Mouse (Mus musculus): Measurements from ENCODE around the gene Tenm4. TPM values are rescaled to one million over a fixed set of nuclear protein-coding genes. Genes with fewer than 3 reads are reported as not detected.
"Not testable (repeated sequence)": the region's sequence is repeated elsewhere in the genome, so short reads cannot be mapped to it uniquely, and the experiment has no call there.

Tenm4 gene
- polyA plus RNA-seq, 1 experiment = 1.0 TPM

DNA sequence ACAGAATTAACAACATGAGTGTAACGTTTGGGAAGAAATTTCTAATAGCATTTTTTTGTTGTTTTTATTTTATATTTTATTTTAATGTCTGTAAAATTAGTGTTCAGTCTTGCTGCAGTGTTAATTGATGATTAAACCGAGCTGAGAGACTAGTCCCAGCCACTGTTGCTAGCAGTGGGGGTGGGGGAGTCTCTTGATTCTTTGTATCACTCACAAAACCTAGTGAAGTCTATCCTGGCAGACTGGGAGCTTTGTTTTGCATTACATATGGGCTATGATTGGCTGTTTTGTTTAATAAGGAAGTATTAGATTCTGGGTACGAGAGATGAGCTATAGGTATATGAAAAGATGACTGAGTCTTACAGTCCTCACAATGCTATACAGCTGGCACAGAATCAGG is 428.0 kb downstream of the Tenm4 start:
- 59% methylated on average over 3 of the region's 3 CpGs for WGBS
- DNase-seq (ENCODE audit: low read depth, low spot score) = no peak

DNA sequence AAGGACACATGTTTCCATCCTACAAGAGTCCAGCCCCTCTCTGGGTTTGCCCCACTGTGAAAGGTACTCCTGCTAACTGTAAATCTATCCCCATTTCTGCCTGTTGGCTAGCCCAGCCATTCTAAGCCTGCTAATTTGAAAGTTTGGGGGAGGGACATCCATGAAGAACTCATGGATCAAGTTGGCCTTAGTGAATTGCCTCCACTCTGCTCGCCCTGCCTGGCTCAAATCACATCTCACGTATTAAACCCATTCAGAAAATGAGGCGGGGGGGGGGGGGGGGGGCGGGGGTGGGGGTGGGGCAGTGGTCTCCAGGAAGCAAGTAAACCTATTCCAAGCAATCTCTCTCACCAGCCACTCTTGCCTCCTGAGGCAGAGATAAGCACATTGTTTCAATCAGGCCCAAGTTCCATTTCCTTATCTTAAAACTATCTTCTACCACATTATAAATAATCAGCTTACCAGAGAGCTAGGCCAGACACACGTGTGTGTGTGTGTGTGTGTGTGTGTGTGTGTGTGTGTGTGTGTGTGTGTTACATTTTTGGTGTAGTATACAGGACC is 429.4 kb downstream of the Tenm4 start:
- 36% methylated on average over 4 of the region's 5 CpGs for WGBS

DNA sequence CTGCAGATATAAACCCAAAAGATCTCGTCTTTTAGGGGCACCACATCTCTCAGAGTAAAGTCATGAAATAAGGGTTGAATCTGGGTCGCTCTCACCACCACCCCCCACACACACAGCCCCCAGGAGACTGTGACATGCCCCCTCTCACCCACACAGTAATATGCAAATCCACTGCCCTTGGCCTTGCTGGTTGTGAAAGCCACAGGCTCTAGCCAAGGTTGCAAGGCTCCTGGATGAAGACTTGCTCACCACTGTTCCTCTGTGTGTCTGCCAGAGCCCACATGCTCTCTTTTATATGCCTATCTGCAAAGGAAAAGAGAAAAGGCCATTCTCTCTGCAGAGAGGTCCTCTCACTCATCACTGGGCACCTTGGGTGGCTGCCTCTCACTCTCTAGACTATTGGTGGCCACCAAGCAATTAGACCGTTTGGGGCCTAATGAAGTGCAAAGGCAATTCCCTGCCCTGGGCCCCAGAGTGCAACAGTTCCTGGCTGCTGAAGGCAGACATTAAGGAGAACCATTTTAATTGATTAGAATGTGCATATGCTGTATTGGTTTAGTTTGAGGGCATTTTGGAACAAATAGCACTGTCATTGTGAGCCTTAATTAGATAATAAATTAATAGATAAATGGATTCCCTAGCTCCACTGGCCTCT is 433.2 kb downstream of the Tenm4 start:
- 68% methylated on average over 3 of the region's 3 CpGs for WGBS
- DNase-seq (ENCODE audit: low read depth, low spot score) = no peak

More for the DNA sequence above, 429.4 kb downstream of the Tenm4 start:
- DNase-seq (ENCODE audit: low read depth, low spot score) = no peak

DNA sequence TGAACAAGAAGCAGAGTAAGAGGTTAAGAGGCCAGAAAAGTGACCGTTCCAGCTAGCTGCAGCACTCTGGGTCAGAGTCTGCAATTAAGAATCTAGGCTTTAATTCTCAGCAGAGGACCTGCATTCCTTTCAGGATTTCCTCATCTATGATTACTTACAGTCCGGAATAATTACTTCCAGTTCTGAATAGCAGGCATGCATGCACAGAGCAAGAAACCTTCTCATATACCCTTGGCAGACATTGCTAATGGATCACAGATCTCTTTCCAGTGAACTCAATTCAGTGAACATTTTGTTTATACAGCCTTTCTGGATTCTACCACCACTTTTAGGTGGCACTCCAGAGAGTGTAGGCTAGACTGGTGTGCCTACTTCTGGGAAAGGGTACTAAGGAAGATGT is 434.3 kb downstream of the Tenm4 start:
- WGBS = 63% methylated on average over 2 of the region's 2 CpGs
- DNase-seq (ENCODE audit: low read depth, low spot score) = no peak

DNA sequence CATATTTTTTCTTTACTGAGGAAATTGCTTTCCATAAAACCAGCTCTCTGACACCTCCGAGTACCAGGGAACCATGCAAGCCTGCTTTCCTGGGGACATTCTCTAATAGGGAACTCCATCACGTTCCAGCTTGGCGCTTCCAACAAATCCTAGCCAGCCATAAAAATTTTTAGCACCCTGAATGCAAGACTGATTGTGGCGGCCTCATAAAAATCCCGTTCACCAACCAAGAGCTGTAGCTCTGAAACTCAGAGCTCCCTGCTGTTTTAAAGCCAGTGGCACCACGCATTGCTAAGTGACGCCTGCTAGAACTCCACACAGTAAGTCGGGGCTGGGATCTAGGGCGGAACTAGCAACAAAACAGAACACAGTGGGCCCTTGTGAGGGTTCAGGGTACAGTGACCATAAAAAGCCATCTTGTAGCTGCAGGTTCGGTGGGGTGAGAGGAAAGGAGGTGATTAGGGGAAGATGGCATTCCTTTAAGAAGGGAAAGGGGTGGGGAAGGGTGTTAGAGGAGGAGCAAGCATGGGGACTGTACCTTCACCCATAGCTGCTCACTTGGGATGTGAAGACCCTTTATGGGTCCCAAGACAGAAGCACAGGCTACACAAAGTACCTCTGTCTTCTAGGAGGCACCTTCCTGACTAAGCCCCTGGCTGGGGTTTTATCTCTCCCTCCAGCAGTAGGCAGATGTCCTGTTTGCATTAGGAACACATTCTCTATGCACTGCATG is 439.0 kb downstream of the Tenm4 start:
- WGBS = 15% methylated on average over 10 of the region's 10 CpGs
- DNase-seq (ENCODE audit: low read depth, low spot score) = no peak

DNA sequence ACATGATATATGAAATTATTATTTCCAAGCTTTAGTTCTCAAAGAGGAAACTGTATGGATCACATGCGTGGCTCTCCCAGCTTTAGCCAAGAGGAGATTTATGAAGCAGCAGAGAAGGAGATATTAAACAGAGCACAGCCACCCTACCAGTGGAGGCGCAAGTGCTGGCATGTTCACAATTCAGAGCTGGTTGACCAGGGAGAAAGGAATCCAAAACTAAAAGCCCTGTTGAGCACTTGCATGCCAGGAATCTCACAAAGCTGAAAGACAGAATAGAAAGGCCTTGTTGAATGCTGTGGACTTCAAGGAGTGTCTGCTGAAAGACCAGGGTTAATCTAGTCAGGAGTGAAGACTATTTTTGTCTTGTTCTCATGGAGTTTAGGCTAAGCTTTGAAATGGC is 446.3 kb downstream of the Tenm4 start:
- WGBS = 81% methylated on average over 2 of the region's 2 CpGs
- DNase-seq (ENCODE audit: low read depth, low spot score) = no peak

DNA sequence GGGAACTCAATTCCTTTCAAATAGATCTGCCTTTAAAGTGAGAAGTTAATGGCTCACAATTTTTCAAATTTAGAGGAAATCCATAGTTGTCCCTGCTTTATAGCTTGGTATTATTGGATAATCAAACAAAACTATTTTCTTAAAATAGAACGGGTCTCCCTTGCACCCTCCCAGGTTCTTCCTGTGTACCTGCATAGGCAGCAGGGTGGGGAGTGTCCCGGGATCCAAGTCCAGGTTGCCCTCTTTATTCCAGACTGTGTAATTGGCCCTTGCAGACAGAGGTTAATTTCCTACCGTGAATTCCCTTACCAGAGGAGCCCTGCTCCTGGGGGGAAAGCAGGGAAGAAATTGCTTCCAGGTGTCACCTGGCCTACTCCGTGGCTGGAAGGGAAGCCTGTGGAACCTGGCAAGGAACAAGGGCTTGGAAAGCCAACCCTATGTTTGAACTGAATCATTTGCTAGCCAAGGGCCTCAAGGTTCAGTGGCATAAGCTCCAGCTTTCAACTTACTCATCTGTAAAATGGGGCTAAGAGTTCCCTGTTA is 449.0 kb downstream of the Tenm4 start:
- 33% methylated on average over 4 of the region's 4 CpGs for WGBS
- DNase-seq (ENCODE audit: low read depth, low spot score) = no peak

DNA sequence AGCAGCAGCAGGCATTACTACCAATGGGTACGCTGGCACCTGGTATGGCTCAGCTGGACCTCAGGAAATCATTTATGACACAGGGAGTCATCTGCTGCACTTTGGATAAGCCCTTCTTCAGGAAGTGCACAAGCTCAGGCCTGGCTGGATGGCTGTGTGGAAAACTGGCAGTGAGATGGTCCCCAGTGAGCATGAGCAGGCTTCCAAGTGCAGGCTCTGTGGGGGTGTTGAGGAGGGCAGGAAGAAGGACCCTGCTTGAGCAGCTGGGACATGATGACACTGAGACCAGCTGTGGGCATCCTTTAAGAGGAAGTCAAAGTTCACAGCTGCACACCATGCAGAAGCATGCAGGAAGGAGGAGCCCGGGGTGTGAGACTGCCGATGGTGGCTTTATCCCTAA is 455.3 kb downstream of the Tenm4 start:
- DNase-seq (ENCODE audit: low read depth, low spot score) = no peak
- 84% methylated on average over 3 of the region's 3 CpGs for WGBS

DNA sequence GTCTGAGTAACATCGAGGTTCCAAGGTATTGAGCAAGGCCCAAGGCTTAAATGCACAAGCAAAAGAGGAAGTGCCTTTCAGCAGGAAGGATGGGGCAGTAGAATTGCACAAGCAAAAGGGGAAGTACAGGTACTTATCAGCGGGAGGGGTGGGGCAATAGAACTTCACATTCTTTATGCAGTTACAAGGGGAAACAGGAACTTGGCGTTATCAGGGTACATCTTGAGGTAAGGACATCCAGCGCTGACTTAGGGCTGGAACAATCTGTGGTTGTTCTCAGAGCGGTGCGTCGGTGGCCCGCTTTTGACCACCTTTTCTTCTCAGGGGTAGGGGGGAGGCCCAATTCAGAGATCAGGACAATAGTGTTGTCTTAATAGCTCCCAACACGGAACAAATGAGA is 459.5 kb downstream of the Tenm4 start:
- 86% methylated on average over 9 of the region's 9 CpGs for WGBS
- not testable (repeated sequence) for DNase-seq (ENCODE audit: low read depth, low spot score)

DNA sequence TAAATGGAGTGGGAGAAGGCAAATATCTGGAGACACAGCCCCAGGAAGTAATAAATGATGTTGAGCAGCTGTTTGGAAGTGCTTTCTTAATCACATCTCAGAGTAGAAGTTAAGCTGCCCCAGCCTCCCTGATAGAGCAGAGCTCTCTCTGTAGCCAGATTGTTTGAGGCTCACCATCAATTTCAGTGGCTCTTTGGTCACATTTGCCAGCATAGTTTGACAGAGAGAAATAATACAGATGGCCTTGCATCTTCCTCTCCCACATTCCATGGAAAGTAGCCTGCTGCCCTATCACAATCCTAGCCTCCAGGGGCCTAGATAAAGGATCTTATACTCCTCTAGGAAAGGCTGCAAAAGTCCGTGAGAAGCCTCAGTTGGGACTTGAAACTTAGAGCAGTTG is 462.0 kb downstream of the Tenm4 start:
- DNase-seq (ENCODE audit: low read depth, low spot score) = no peak

DNA sequence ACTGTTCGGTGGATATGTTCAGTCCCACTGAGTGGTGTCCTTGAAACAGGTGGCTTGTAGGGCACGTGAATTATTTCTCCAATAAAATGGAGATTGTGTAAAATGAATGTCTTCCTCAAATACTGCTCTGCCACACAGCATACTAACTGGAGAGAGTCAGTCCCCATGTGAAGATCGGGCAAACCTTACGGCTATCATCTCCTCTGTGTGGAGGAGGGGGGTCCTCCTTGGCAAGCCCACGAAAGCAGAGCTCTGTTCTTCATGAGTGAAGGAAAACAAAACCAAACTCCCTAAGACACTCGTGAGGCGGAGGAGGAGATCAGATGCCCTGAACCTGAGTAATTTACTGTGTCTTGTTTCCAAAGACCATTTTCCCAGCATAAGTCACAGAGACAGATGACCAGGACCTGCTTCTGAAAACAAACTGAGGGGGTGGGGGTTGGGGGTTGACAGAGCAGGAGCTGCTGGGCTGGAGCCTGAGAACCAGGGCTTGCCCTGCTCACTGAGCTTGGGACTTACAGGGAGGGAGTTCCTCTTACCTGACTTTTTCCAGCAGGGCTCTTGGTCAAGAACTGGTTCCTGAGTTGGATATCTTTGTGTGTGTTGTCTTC is 464.9 kb downstream of the Tenm4 start:
- 59% methylated on average over 7 of the region's 7 CpGs for WGBS

More for the DNA sequence above, 462.0 kb downstream of the Tenm4 start:
- 59% methylated on average over 1 of the region's 1 CpGs for WGBS

DNA sequence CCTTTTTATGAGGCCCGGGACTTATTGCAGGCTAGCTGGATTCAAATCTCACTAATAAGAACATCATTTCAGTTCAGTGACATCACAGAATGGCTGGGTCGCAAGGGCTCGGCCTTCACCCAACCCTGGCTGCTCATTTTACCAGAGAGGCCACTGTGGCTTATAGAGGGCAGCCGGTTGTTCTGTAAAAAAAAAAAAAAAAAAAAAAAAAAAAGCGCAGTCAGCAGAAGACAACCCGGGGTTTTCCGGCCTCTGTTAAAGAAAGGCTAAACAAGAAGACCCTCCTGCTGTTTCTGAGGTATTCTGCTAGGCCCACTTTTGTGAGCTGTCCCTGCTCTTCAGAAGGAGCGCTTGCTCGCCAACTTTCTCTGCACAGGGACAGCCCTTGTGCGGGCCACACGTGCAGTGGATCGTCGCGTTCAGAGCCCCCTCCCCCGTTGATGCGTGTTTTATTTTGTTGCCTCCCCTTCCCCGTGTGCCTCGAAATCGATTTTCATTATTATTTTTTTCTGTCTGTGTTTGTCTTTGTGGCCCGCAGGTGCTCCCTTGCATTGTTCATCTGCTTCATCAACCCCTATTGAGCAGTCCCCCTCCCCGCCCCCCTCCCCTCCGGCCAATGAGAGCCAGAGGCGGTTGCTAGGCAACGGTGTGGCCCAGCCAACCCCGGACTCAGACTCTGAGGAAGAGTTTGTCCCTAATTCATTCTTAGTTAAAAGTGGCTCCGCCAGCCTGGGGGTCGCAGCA is 472.6 kb downstream of the Tenm4 start:
- no peak for DNase-seq (ENCODE audit: low read depth, low spot score)
- 8% methylated on average over 27 of the region's 27 CpGs for WGBS

More for the DNA sequence above, 464.9 kb downstream of the Tenm4 start:
- no peak for DNase-seq (ENCODE audit: low read depth, low spot score)

DNA sequence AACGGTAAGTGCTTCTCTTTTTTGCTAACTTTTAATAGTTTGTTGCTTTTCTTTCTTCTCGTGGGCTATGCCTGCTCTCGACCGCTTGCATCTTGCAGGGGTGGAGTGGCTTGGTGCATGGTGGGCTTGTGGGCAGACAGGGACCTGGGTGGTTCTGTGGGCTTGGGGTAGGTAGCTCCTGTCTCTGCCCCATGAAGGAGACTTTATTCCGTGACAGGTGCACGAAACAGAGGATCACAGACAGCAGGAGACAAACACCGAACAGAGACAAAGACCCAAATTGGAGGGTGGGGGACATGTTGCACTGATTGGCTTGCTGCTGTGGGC is 473.1 kb downstream of the Tenm4 start:
- 22% methylated on average over 7 of the region's 7 CpGs for WGBS

DNA sequence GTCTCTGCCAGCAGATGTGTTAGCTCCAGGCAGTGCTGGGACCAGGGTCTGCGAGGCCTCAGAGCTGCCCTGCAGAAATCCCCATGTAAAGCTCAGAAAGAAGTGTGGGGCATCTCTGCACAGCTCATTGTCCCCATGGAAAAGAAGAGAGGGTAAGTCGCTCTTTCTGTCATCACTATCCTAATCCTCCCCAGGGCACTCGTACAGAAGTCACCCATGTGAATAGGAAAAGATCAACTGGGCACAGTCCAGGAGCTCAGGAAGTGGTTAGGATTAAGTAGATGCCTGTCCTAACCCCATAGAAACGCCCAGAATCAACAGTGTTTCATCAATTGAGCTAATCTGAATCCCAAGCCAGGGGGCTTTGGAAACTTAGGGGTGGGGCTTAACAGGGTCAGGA is 476.6 kb downstream of the Tenm4 start:
- DNase-seq (ENCODE audit: low read depth, low spot score) = no peak
- WGBS = 49% methylated on average over 4 of the region's 4 CpGs

More for the DNA sequence above, 473.1 kb downstream of the Tenm4 start:
- no peak for DNase-seq (ENCODE audit: low read depth, low spot score)

DNA sequence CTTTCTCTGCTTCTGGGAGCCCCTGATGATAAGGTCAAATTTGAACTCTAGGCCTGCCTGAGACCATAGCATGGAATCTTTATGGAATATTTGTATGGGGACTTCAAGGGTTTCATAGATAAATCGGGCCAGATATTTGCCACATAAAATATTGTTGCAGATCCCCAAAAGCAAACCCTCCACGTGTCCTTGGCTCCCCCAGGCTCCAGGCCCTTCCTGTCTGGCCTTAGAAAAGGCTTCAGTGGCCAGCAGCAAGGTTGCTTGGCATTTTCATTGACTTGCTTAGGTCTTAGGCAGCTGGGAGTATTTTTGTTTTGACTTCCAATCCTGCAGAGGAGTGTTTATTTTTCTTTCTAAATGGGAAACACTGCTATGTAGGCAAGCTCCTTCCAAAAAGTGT is 477.6 kb downstream of the Tenm4 start:
- WGBS = 59% methylated on average over 2 of the region's 2 CpGs
- no peak for DNase-seq (ENCODE audit: low read depth, low spot score)

DNA sequence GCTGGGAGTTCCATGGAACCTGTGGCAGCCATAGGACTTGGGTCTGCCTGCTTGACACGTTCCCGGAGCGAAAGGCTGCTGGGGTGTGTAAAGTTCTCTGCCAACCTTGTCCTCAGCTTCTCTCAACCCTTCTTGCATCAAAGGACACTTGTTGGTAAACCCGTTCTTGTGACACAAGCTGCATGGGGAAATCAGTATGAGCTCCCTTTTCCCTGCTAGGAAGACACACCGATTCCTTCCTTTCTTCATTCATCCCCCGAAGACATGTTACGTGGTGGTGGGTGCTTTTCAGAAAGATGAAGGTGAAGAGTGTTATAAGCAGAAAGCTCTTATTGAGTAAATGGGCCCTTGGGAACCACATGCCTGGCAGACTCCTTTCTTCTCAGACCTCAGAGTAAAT is 478.1 kb downstream of the Tenm4 start:
- WGBS = 86% methylated on average over 7 of the region's 7 CpGs
- DNase-seq (ENCODE audit: low read depth, low spot score) = no peak

DNA sequence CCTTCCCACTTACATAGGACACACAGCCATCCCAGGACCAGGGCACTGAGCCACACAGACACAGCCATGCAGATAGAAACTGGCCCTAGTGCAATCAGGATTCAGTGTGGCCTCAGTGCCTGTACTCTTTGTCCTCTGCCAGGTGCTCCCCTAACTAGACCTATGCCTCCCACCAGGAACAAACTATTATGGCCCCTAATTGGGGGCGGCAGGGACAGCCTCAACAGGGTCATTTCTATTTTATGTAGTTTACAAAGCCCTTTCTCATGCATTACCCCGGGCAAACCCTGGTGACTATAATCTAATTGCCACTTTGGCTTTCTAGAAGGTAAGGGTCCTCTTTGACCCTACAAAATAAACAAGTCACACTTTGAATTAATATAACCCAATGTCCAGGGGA is 479.4 kb downstream of the Tenm4 start:
- WGBS = 50% methylated on average over 2 of the region's 2 CpGs
- no peak for DNase-seq (ENCODE audit: low read depth, low spot score)

DNA sequence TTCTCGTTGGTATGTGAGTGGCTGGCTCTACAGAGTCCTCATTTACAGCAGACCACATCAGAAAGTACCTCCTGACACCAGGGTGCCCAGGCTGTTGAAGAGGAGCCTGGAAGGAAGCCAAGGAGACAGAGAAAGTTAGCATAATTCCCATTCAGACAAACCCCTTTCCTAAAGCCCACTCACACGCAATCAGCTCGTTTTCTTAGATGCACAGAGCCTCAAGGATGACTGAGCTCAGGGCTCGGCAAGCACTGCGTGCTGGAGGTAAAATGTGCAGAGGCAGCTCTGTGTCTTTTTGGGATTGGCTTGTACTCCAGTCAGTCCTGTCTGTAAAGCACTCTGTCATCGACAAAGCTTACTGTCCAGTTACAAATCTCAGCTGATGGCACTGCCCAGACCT is 480.0 kb downstream of the Tenm4 start:
- WGBS = 67% methylated on average over 6 of the region's 6 CpGs
- DNase-seq (ENCODE audit: low read depth, low spot score) = no peak

DNA sequence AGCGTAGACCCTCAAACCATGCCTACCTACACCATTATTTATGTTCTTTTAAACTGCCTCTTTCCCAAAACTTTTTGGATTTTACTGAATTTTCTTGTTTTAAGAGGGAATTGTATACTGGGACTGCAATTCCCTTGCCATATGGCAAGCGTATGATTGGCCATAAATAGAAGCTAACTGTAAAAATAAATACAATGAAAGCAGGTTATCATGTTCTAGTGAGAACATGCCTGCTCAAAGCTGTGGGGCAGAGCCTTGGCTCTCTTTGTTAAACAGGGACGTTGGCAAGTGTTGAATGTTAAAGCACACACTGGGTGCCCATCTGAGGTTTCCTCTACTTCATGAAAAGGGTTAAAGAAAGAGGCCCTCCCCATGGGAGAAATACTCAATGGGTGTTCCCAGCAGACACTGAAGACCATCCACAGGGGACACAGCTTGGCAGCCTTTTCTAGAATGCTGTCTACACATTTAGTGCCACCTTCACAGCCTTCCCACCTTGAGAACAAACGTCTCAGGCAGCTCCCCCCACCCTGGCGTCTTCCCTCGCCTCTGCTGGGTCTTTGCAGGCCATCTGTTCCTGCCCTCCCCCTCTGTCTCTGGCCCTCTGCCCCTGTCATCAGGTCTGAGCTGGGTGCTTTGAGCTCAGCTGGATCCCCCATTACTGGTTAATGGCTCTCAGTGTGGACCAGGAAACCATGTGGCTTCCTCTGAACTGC is 480.7 kb downstream of the Tenm4 start:
- DNase-seq (ENCODE audit: low read depth, low spot score) = no peak
- WGBS = 42% methylated on average over 6 of the region's 6 CpGs

Measured in large intestine, adult 2 months (tissue).